Mouse (Mus musculus) thymus, postnatal 14 days (tissue): ENCODE data around the gene Klf5.

Experiments
- DNase-seq: peaks from one replicate; pipeline ENCODE4 v3.0.0; 2021

Klf5 gene

GRCm38 (mm10) chr14:99298385-99299021 is at the start of gene Klf5:
Klf5 (plus strand) TSS chr14:99298691.
- DNase-seq = peak; percentile 82

GRCm38 (mm10) chr14:99262026-99262425 is 36.5 kb upstream of the Klf5 start:
- DNase-seq = no peak

GRCm38 (mm10) chr14:99263816-99264215 is 34.7 kb upstream of the Klf5 start:
- DNase-seq = no peak

- no peak for DNase-seq
These were observed 32.7 kb upstream of the Klf5 start for GRCm38 (mm10) chr14:99265791-99266190.

DNA sequence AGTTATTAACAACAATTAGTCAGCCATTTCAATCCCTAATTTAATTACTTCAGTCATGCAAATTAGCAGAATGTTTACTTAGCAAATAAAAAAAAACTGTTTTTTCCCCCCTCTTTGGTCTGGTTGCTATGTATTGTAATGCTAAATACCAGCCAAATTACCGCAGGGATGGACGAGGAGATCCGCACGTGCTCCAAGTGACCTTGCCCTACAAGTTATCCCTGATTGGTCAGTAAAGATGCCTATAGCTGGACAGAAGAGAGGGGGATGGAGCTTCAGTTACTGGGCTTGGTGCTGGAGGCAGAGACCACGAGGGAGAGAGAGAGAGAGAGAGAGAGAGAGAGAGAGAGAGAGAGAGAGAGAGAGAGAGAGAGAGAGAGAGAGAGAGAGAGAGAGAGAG is 31.7 kb upstream of the Klf5 start:
- no peak for DNase-seq

GRCm38 (mm10) chr14:99274056-99274455 is 24.4 kb upstream of the Klf5 start:
- DNase-seq = no peak

GRCm38 (mm10) chr14:99275827-99276226 is 22.7 kb upstream of the Klf5 start:
- no peak for DNase-seq

DNA sequence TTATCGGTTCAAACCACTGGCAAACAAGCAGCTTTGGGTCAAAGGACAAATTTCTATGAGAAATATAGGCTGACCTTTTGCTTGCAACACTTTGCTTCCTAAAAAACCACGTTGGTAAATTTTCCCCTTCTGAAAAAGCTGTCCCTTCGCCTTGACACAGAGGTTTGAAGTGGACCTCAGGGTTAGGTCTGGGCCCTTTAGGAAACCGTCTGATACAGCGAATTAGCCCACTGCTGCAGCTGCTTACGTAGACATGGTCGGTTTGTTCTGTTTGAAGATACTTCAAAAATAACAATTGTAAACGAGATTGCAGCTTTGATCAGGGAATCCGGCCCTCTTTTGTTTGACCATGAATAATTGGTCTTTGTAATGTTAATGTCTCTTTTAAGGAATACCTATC is 20.2 kb upstream of the Klf5 start:
- no peak for DNase-seq

- DNase-seq = no peak
These were observed 19.6 kb upstream of the Klf5 start for GRCm38 (mm10) chr14:99278763-99279486.

DNA sequence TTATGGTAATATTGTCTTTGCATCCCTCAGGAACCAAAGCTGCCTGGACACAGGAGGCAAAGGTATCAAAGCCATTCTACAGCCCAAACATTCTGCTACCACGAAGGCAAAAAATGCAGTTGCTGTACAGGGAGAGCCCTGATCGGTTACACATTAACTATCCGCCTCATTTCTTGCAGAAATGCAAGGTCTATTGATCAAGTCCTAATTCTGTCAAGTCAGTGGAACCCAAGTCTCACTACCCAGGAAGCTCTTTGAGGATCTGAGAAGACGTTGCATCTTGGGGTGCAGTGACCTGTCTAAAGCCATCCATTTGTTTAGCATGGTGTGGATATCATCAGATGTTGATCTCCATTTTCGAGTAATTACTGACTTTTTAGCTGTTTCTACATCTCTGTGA is 18.1 kb upstream of the Klf5 start:
- no peak for DNase-seq

GRCm38 (mm10) chr14:99280825-99281433 is 17.6 kb upstream of the Klf5 start:
- DNase-seq = no peak

DNA sequence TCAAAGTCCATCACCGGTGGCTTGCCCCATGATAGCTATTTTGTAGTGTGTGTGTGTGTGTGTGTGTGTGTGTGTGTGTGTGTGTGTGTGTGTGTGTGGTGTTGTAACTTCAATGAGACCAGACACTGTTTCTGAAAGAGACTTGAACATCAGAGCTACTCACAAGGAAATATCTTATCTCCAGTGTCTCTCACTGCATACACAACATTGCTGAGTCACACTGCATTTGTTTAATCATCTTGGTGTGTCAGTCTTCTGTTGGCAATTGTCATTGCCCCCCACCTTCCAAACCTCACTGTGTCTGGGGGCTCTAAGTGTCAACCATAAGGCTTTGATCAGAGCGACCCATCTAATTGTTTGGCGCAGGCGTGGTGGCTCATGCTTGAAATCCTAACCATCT is 13.0 kb upstream of the Klf5 start:
- no peak for DNase-seq

DNA sequence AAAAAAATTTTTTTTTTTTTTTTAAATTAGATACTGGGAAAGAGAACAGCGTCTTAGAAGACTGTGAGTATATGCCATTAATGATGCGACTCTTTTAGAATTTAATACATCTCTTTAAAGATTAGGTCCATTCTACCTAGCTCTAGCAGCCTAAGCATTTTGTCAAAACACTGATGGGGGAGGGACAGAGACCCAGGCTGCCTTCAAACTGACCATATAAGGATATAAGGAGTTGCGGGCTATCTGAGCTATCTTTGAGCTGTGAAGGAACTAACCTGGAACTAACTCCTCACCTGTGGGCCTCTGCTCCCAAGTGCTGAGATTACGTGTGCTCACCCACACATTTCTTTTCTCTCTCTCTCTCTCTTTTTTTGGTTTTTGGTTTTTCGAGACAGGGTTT is 6.3 kb upstream of the Klf5 start:
- no peak for DNase-seq

DNA sequence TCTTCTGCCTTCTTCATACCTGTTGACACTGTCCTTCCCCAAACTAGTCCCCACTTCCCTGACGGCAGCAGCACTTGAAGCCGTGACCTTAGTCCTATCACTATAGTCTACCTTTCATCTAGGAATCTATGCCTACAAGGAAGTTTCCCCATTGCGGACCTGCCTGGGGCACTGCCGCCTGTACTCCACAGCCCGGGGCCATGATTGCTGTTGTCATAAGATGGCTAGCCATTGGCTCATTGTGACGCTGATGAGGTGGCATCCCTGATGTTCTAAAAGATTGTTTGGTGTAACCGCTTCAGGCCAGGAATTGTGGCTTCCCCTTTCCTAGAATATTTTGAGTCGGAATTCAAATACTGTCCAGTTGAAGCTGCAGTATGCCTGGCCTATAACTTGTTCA is 4.1 kb upstream of the Klf5 start:
- DNase-seq = no peak

GRCm38 (mm10) chr14:99295606-99296341 is 2.7 kb upstream of the Klf5 start:
- DNase-seq = no peak

GRCm38 (mm10) chr14:99299022-99299481 is 561 bp downstream of the Klf5 start:
- peak; percentile 34 for DNase-seq

- no peak for DNase-seq
These were observed 1.3 kb downstream of the Klf5 start for GRCm38 (mm10) chr14:99299701-99300191.

GRCm38 (mm10) chr14:99301472-99301871 is 3.0 kb downstream of the Klf5 start:
- peak; percentile 8 for DNase-seq

DNA sequence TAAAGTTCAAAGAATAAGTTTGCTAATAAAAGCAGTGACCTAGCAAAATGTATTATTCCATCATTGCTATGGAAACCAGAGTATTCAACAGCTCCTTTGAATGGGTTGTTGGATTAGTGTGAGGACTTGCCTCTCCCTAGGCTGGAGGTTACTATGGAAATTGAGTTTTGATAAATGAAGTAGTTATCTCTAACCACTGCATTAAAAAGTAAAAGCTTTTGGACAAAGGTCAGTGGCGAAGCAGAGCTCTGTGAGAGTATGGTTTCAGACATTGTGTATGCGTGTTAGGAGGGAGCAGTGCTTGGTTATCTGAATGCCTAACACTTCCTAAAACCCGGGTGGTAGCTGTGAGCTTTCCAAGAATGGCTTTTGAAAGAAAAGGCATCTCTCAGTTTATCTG is 5.9 kb downstream of the Klf5 start:
- DNase-seq = no peak

- DNase-seq = no peak
These were observed 6.7 kb downstream of the Klf5 start for GRCm38 (mm10) chr14:99304997-99305792.

DNA sequence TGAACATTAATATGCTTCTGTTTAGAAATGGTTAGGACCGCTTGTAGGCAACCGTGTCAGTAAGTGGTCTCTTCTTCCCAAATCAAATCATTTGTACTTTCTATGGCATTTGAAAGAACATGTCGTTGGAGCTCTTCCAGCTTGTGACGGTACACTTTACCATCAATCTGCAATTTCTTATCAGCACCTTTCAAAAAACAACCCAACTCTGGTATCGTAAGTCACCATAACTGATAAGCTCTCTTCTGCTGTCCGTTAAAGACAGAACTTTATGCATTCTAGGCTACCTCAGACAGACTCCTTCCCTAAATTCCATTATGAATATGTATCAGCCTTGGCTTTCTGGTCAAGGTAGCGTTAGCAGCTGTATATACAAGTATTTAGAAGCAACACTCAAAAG is 7.9 kb downstream of the Klf5 start:
- DNase-seq = no peak

DNA sequence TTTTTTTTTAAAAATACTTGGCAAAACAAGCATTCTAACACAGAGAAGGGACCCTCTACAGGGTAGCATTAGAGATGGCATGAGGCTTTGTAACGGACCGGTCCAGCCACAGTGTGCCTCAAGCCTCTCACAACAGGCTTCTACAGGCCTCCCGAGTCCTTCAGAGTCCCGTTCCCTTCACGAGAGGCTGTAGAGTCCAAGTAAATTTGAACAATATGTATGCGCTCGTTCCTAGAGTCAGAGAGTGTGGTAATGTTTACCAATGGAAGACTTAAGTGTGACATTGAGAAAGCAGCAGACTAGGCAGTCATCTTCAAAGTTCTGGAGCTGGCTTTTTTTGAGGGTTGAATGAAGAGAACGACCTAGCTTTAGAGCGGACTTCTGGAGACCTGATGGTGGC is 11.1 kb downstream of the Klf5 start:
- no peak for DNase-seq
